Mouse (Mus musculus) CH12.LX (cell line): ENCODE data around the gene Sept9.

Source experiments
- CHD2 ChIP-seq: IDR thresholded peaks from 2 replicates; pipeline ENCODE4 v1.6.1; 2011; ENCODE audit warnings: low read length, improper control_type of control experiment
- CTCF ChIP-seq, 2 experiments: IDR thresholded peaks in 1 of 2; conservative IDR thresholded peaks in 1 of 2; 2 replicates each; pipeline ENCODE4 v1.5.1; 2011 to 2012; ENCODE audit warnings: low read depth in 2 of 2, low read length in 2 of 2, improper control_type of control experiment in 1 of 2, inconsistent platforms in 1 of 2, mild to moderate bottlenecking in 1 of 2, moderate library complexity in 1 of 2
- GABPA ChIP-seq: IDR thresholded peaks from 2 replicates; pipeline ENCODE4 v1.6.1; 2012; ENCODE audit warnings: low read depth, low read length, improper control_type of control experiment, inconsistent platforms; ENCODE audit not compliant: insufficient replicate concordance
- HCFC1 ChIP-seq: IDR thresholded peaks from 2 replicates; pipeline ENCODE4 v1.6.1; 2012; ENCODE audit warnings: low read depth, mild to moderate bottlenecking, inconsistent platforms, low read length, improper control_type of control experiment
- MAFK ChIP-seq: IDR thresholded peaks from 2 replicates; pipeline ENCODE4 v1.6.1; 2011; ENCODE audit warnings: low read length, improper control_type of control experiment; ENCODE audit not compliant: insufficient replicate concordance
- MAX ChIP-seq: IDR thresholded peaks from 2 replicates; pipeline ENCODE4 v1.6.1; 2011; ENCODE audit warnings: low read length, improper control_type of control experiment
- MEF2A ChIP-seq: IDR thresholded peaks from 2 replicates; pipeline ENCODE4 v1.6.1; 2014; ENCODE audit warnings: low read depth, mild to moderate bottlenecking, inconsistent platforms, low read length, improper control_type of control experiment, borderline replicate concordance
- MXI1 ChIP-seq: IDR thresholded peaks from 2 replicates; pipeline ENCODE4 v1.6.1; 2011; ENCODE audit warnings: mild to moderate bottlenecking, low read depth, low read length, improper control_type of control experiment
- POLR2A ChIP-seq: IDR thresholded peaks from 2 replicates; pipeline ENCODE4 v1.6.1; 2011; ENCODE audit warnings: low read depth, mild to moderate bottlenecking, improper control_type of control experiment, low read length
- RCOR1 ChIP-seq: conservative IDR thresholded peaks from 2 replicates; pipeline ENCODE4 v1.6.1; 2012; ENCODE audit warnings: low read depth, mild to moderate bottlenecking, inconsistent platforms, low read length, improper control_type of control experiment
- SMC3 ChIP-seq: IDR thresholded peaks from 2 replicates; pipeline ENCODE4 v1.6.1; 2011; ENCODE audit warnings: low read depth, low read length, improper control_type of control experiment
- USF1 ChIP-seq: IDR thresholded peaks from 2 replicates; pipeline ENCODE4 v1.6.1; 2014; ENCODE audit warnings: low read depth, mild to moderate bottlenecking, inconsistent platforms, low read length, improper control_type of control experiment
- ZNF384 ChIP-seq: IDR thresholded peaks from 2 replicates; pipeline ENCODE4 v1.6.1; 2012; ENCODE audit warnings: low read depth, low read length, improper control_type of control experiment, inconsistent platforms

- TF ChIP-seq CTCF (conservative IDR thresholded peaks at IDR 0.05 in 1 of 2, IDR thresholded peaks at IDR 0.05 in 1 of 2; ENCODE audit: low read depth in 2 of 2, low read length in 2 of 2) (no peak), MAFK (no peak), CHD2 (no peak), MAX (no peak), GABPA (no peak), POLR2A (no peak), MXI1 (no peak), USF1 (no peak), MEF2A (no peak), RCOR1 (no peak), HCFC1 (no peak), ZNF384 (no peak), SMC3 (no peak)
Measured at GRCm38 (mm10) chr11:117205447-117205846, 6.0 kb downstream of the Sept9 start.
